Mouse (Mus musculus): ENCODE measurements around the gene Tmem139. TPM values are rescaled to one million over a fixed set of nuclear protein-coding genes. Genes with fewer than 3 reads are reported as not detected.

The Tmem139 gene
- polyA plus RNA-seq, 1 experiment from 2014 or later: 22.9 TPM

DNA sequence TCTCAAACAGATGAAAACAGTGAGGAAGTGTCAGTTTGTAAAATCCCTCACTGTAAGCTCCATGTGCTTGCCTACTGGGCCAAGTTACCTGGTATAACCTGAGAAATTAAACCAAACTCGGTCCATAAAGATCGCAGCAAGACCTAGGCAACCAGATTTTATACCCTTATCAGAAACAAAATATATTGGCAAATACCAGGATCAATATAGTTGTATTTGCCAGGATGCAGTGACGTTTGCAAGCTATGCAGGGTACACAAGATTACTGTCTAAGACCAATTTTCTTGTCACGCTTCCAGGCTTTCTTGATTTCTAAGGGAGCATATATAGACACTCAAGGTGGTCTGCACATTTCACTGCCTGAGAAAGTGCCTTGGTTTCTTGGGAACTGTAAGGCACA, 10.0 kb upstream of the Tmem139 start:
- Histone ChIP-seq H3K4me1 (ENCODE audit: insufficient read depth, low read depth, low read length) (peaks cover 6% of the 10 kb centered on the region; the same call in 1 of the 2 replicates), H3K36me3 (ENCODE audit: insufficient read depth, low read length) (no peaks in the 10 kb centered on the region), H3K4me2 (replicated peaks; ENCODE audit: low read depth, low read length) (no peak overlapping the region), H3K9me3 (ENCODE audit: low read length) (no peaks in the 10 kb centered on the region), H3K4me3 (ENCODE audit: low read depth, low read length) (no peak overlapping the region), H3K27ac (ENCODE audit: low read length) (no peak overlapping the region), H3K9ac (replicated peaks; ENCODE audit: low read depth) (no peak overlapping the region), H3K27me3 (replicated peaks; ENCODE audit: insufficient read depth, low read length) (no peaks in the 10 kb centered on the region)
- TF ChIP-seq CTCF (IDR thresholded peaks at IDR 0.05) (no peak), EP300 (IDR thresholded peaks at IDR 0.05) (no peak)
- DNase-seq (ENCODE audit: low spot score): no peak
- WGBS: 85% methylated on average over 4 of the region's 4 CpGs
- no peak for ATAC-seq

DNA sequence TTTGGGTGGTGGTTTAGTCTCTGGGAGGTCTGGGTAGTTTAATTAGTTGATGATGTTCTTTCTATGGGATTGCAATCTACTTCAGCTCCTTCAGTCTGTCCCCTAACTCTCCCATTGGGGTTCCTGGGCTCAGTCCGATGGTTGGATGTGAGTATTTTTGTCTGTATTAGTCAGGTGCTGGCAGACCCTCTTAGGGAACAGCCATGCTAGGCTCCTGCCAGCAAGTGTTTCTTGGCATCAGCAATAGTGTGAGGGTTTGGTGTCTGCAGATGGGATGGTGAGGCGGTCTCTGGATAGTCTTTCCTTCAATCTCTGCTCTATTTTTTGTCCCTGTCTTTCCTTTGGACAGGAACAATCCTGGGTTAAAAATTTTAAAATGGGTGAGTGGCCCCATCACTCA, 8.7 kb upstream of the Tmem139 start:
- Histone ChIP-seq H3K9ac (replicated peaks; ENCODE audit: low read depth) (no peak overlapping the region), H3K4me2 (replicated peaks; ENCODE audit: low read depth, low read length) (no peak overlapping the region), H3K4me3 (ENCODE audit: low read depth, low read length) (no peak overlapping the region), H3K27ac (ENCODE audit: low read length) (no peak overlapping the region), H3K4me1 (ENCODE audit: insufficient read depth, low read depth, low read length) (peaks cover 6% of the 10 kb centered on the region; the same call in 1 of the 2 replicates), H3K27me3 (replicated peaks; ENCODE audit: insufficient read depth, low read length) (no peaks in the 10 kb centered on the region), H3K9me3 (ENCODE audit: low read length) (no peaks in the 10 kb centered on the region), H3K36me3 (ENCODE audit: insufficient read depth, low read length) (no peaks in the 10 kb centered on the region)
- no peak for DNase-seq (ENCODE audit: low spot score)
- WGBS: 87% methylated on average over 2 of the region's 2 CpGs
- no peak for ATAC-seq
- TF ChIP-seq EP300 (IDR thresholded peaks at IDR 0.05): no peak
- no peak for TF ChIP-seq CTCF (IDR thresholded peaks at IDR 0.05)

DNA sequence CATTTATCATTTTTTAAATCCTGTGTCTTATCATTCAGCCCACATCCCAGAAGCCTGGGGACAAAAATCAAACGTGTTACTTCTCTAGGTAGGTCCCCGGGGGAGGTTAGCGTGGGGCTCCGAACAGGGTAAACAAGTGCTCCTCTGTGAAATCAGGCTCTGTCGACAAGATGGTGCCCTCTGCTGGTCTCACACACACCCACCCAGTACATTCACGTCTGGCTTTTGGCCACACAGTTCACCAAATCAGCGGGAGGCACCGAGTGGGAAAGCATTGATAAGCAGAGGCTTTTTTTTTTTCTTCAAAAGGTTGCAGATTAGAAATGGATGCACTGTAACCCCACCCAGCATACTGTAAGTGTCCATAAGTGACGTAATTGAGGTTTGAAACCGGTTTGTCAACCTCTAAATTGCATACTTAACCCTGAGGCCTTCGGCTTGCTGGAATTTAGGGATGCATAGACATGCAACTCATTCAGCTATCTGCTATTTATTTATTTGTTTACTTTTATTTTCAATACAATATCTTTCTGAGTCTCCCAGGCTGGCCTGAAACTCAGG, 4.4 kb upstream of the Tmem139 start:
- H3K9me3 ChIP-seq (ENCODE audit: low read length): no peaks in the 10 kb centered on the region
- H3K4me1 ChIP-seq (ENCODE audit: insufficient read depth, low read depth, low read length): no peaks in the 10 kb centered on the region
- H3K4me3 ChIP-seq (ENCODE audit: low read depth, low read length): no peak overlapping the region
- TF ChIP-seq CTCF (IDR thresholded peaks at IDR 0.05) (peak; percentile 83), EP300 (IDR thresholded peaks at IDR 0.05) (no peak)
- no peaks in the 10 kb centered on the region for H3K27me3 ChIP-seq (replicated peaks; ENCODE audit: insufficient read depth, low read length)
- peak; percentile 70 for DNase-seq (ENCODE audit: low spot score)
- H3K4me2 ChIP-seq (replicated peaks; ENCODE audit: low read depth, low read length): no peak overlapping the region
- WGBS: 8% methylated on average over 11 of the region's 11 CpGs
- H3K9ac ChIP-seq (replicated peaks; ENCODE audit: low read depth): no peak overlapping the region
- peak overlapping the region; percentile 59; the same call in 1 of the 2 replicates for H3K27ac ChIP-seq (ENCODE audit: low read length)
- H3K36me3 ChIP-seq (ENCODE audit: insufficient read depth, low read length): no peaks in the 10 kb centered on the region
- ATAC-seq: no peak

DNA sequence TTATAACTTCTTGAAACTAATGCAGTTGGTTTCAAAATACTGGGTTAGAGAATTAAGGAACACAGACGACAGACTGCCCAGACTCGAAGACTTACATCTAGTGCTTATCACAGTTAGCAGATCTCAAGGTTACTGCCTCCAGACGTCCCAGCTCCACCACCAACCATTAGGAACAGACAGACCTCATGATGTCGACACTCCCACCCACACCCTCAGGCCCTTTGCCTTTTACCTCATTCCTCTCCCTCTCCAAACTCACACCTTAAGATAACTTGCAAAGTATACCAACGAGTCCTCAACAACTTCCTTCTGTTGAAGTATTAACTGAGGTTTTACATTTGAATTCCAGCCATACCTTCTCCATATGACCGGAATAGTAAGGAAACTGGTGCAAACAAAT, 1.3 kb upstream of the Tmem139 start:
- Histone ChIP-seq H3K9me3 (ENCODE audit: low read length) (no peaks in the 10 kb centered on the region), H3K4me1 (ENCODE audit: insufficient read depth, low read depth, low read length) (no peaks in the 10 kb centered on the region), H3K27me3 (replicated peaks; ENCODE audit: insufficient read depth, low read length) (no peaks in the 10 kb centered on the region), H3K9ac (replicated peaks; ENCODE audit: low read depth) (no peak overlapping the region), H3K36me3 (ENCODE audit: insufficient read depth, low read length) (no peaks in the 10 kb centered on the region), H3K4me3 (ENCODE audit: low read depth, low read length) (no peak overlapping the region), H3K4me2 (replicated peaks; ENCODE audit: low read depth, low read length) (no peak overlapping the region), H3K27ac (ENCODE audit: low read length) (peak overlapping the region; percentile 92)
- DNase-seq (ENCODE audit: low spot score) (peak; percentile 94), ATAC-seq (peak; percentile 53)
- WGBS: 28% methylated on average over 6 of the region's 6 CpGs
- TF ChIP-seq EP300 (IDR thresholded peaks at IDR 0.05): peak; percentile 99
- TF ChIP-seq CTCF (IDR thresholded peaks at IDR 0.05): no peak

DNA sequence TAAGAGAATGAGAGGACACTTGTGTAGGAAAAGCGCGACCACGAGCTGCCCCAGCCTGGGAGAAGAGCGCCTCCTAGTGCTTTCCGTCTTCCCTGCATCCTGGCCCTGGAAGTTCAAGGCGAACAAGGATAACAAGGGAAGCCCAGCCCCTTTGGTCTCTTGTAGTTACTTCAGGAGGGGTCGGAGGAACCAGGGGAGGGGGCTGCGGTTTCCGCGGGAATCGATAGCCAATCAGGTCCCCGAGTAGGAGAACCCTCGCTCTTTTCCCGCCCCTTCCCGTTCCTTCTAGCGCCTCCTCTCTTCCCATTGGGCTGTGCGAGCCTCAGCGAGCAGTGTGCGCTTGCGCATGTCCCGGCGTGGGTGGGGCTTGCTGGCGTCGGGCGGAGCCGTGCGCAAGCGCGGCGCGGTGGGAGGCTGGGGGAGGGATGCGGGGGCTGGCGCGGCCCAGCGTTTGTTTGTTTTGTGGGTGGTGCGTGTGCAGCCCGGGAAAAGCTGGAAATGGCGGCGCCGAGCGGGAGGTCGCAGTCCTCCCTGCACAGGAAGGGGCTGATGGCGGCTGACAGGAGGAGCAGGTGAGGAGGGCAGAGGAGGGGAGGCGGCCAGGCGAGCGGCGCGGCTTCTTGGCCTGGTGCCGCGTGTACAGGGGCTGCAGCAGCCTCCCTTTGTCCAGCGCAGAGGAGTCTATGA, 3.0 kb downstream of the Tmem139 start, which contains the start of gene Casp2:
Gene Casp2 (plus strand): TSS at position 360 of the 687 bp plus-strand sequence.
- ATAC-seq (peak; percentile 93), DNase-seq (ENCODE audit: low spot score) (peak; percentile 100)
- TF ChIP-seq EP300 (IDR thresholded peaks at IDR 0.05) (peak; percentile 18), CTCF (IDR thresholded peaks at IDR 0.05) (peak; percentile 98)
- H3K4me2 ChIP-seq (replicated peaks; ENCODE audit: low read depth, low read length): peak within 1 kb of the TSS; percentile 63
- H3K36me3 ChIP-seq (ENCODE audit: insufficient read depth, low read length): peaks cover 14% of the 10 kb centered on the region; the same call in 1 of the 2 replicates
- no peaks in the 10 kb centered on the region for H3K27me3 ChIP-seq (replicated peaks; ENCODE audit: insufficient read depth, low read length)
- no peaks in the 10 kb centered on the region for H3K9me3 ChIP-seq (ENCODE audit: low read length)
- peak within 1 kb of the TSS; percentile 89 for H3K4me3 ChIP-seq (ENCODE audit: low read depth, low read length)
- WGBS: 1% methylated on average over 41 of the region's 51 CpGs
- H3K9ac ChIP-seq (replicated peaks; ENCODE audit: low read depth): peak within 1 kb of the TSS; percentile 74
- no peaks in the 10 kb centered on the region for H3K4me1 ChIP-seq (ENCODE audit: insufficient read depth, low read depth, low read length)
- peak within 1 kb of the TSS; percentile 90 for H3K27ac ChIP-seq (ENCODE audit: low read length)

DNA sequence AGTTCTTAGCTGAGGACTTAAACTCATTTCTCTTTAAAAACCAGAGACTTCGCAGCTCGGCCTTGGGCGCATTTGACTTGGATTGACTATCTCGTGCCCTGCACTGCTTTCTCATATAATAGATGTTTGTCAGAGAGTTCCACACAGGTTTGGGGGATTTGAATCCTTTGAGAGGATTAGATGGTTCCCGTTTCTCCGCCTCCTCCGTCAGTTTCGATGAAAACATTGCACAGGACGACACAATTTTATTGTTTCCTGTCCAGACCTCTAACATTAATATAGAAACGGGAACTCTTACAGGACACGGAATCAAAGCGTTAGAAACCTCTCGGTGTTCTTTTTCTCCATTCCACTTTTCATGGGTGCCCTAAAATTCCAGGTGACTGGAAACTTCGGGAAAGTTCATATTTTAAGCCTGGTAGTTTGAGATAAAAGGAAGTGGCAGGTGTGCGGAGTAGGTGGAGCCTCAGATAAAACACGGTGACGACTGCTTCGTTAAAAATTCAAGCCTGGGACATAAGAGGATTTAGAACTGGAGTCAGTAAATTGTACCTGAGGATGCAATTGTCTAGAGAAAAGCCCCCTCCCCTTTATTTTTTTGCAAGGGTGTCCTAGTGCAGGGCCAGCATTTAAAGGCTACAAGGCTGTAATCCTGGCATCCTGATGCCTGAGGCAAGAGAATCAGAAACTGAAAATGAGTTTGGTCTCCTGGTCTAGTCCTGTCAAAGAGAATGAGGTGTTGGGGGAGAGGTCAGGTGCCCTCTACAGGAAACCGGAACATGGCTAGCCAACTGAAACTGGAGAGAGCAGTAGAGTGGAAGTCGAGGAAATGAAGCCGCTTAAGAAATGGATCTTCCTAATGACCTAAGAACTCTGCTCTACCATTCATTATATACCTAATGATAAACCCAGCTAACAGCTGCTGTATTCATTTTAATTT, 3.9 kb downstream of the Tmem139 start:
- Histone ChIP-seq H3K27ac (ENCODE audit: low read length) (peak overlapping the region; percentile 90), H3K4me3 (ENCODE audit: low read depth, low read length) (peak overlapping the region; percentile 89), H3K27me3 (replicated peaks; ENCODE audit: insufficient read depth, low read length) (no peaks in the 10 kb centered on the region), H3K9me3 (ENCODE audit: low read length) (no peaks in the 10 kb centered on the region), H3K36me3 (ENCODE audit: insufficient read depth, low read length) (peaks cover 14% of the 10 kb centered on the region; the same call in 1 of the 2 replicates), H3K4me2 (replicated peaks; ENCODE audit: low read depth, low read length) (peak overlapping the region; percentile 63), H3K9ac (replicated peaks; ENCODE audit: low read depth) (peak overlapping the region; percentile 74), H3K4me1 (ENCODE audit: insufficient read depth, low read depth, low read length) (no peaks in the 10 kb centered on the region)
- TF ChIP-seq CTCF (IDR thresholded peaks at IDR 0.05) (no peak), EP300 (IDR thresholded peaks at IDR 0.05) (peak; percentile 42; the same call in 1 of the 2 replicates)
- ATAC-seq (no peak), DNase-seq (ENCODE audit: low spot score) (peak; percentile 51)
- under 1% methylated on average over 21 of the region's 21 CpGs for WGBS
